Mouse (Mus musculus) testis, adult 2 months (tissue): ENCODE data around the gene Nr1d1.

Experiments
- CTCF ChIP-seq: fragments of 200-500 bp; IDR thresholded peaks from 2 replicates; pipeline ENCODE4 v1.5.1; 2012; ENCODE audit warnings: low read depth, mild to moderate bottlenecking, inconsistent platforms, low read length, moderate library complexity; ENCODE audit not compliant: control insufficient read depth, insufficient read depth, insufficient replicate concordance
- POLR2A ChIP-seq: fragments of 200-500 bp; IDR thresholded peaks from 2 replicates; pipeline ENCODE4 v1.6.1; 2012; ENCODE audit warnings: low read depth, mild to moderate bottlenecking, inconsistent platforms, low read length, moderate library complexity; ENCODE audit not compliant: control insufficient read depth

DNA sequence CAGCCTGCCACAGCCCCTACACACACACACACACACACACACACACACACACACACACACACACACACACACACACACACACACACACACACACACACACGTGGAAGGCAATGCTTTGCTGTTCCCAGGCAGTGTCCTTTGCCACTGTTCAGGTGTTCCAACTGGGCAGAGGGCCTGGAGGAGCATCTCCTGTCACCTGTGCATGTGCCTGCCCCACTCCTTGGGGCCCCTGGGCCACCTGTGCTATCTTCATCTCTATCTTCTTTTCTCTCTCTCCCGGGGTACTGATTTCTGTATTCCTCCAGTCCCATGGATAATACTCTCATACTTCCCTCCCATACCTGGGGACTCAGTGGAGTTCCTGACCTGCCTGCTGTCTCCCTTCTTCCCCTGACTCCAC, 8.8 kb downstream of the Nr1d1 start:
- TF ChIP-seq CTCF (no peak), POLR2A (no peak)
